Mouse (Mus musculus): ENCODE measurements at regions not wholly inside any gene's neighbourhood (a gene's known extent, or its start where the extent isn't known, plus 50 kb on each side); places are given as distances from the start of the nearest gene placed in this dataset.

- TF ChIP-seq CTCF (IDR thresholded peaks at IDR 0.05; ENCODE audit: insufficient read depth, low read length): no peak
- no peak for TF ChIP-seq POLR2A (IDR thresholded peaks at IDR 0.05; ENCODE audit: borderline replicate concordance, extremely low read depth, low read depth, low read length)
Observed at GRCm38 (mm10) chr2:45572906-45573305, 455.7 kb upstream of the Zeb2 start.

All from lung, adult 2 months (tissue).